Mouse (Mus musculus): ENCODE results near the gene Tubb2a.

DNA sequence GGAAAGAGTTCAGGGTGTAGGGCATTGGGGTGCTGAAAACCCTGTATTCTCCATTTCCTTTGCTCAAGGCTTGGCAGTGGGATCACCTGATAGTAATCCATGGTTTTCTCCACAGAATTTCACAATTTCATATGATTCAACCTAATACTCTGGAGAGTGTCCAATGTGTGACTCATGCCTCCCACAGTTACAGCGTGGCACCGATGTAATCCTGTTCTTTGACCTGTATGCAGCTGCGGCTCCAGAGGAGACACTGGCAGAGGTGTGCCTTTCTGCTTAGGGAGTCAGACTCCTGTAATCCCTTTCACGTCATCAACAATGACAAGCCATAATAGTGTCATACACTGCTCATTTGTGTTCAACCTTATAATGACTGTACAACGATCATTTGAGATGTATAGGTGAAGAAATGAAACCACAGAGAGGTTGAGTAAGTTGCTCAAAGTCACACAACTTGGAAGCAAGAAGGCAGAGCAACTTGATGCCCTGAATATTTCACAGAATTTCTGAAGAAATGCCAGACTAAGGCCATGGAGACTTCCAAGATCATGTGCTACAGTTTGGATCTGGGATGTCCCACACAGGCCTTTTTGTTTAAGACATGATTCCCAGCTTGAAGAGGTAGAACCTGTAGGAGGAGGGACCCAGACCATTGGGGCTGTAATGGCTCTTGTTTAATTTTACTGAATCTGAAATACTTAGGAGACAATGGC is 34.7 kb upstream of the Tubb2a start:
- no peak for TF ChIP-seq CTCF (IDR thresholded peaks at IDR 0.05; ENCODE audit: low read depth, low read length)
- no peak for TF ChIP-seq GATA1 (IDR thresholded peaks at IDR 0.05; ENCODE audit: borderline replicate concordance, low read length)
- TF ChIP-seq GATA2 (IDR thresholded peaks at IDR 0.05; ENCODE audit: borderline replicate concordance, low read depth, low read length): no peak
